Mouse (Mus musculus) skeletal muscle tissue, postnatal 0 days (tissue): ENCODE results near the gene Krtap13. TPM values are rescaled to one million over a fixed set of nuclear protein-coding genes. Genes with fewer than 3 reads are reported as not detected.

Experiments
- polyA plus RNA-seq: library from polyadenylated mRNA; unstranded; fragments of >200 nt; fragmentation: Nextera tagmentation; extraction: Ambion mirVana; gene quantifications from 2 replicates; pipeline ENCODE4 v1.2.1, GENCODE M21; 2015

The Krtap13 gene
- not detected in 2 replicates for polyA plus RNA-seq

GRCm38 (mm10) chr16:88751535-88751934 is at the start of gene Krtap13:
Krtap13 (minus strand) TSS chr16:88751635.

GRCm38 (mm10) chr16:88777596-88777995 is 26.2 kb upstream of the Krtap13 start, which contains the start of gene Gm5965:
Gm5965 (plus strand) TSS chr16:88777896.

GRCm38 (mm10) chr16:88774106-88774505 is 22.7 kb upstream of the Krtap13 start, which contains the start of gene 2310057N15Rik:
2310057N15Rik (minus strand) TSS chr16:88774206.

GRCm38 (mm10) chr16:88758547-88758946 is 7.1 kb upstream of the Krtap13 start, which contains the start of gene 2310034C09Rik:
2310034C09Rik (plus strand) TSS chr16:88758847.

GRCm38 (mm10) chr16:88728812-88729275 is 22.6 kb downstream of the Krtap13 start, which contains the start of gene Krtap13-1:
Krtap13-1 (plus strand) TSS chr16:88728862.

GRCm38 (mm10) chr16:88707496-88708012 is 43.9 kb downstream of the Krtap13 start, which contains the start of gene 2310061N02Rik:
2310061N02Rik (minus strand) TSS chr16:88707962.

Other genes starting within 250 kb of the Krtap13 start
- not detected in 2 replicates for gene Cldn17, start 244.7 kb downstream of the Krtap13 start, polyA plus RNA-seq
- gene Cldn8, start 188.5 kb downstream of the Krtap13 start, polyA plus RNA-seq = 0.05 TPM in 1 of 2 replicates, not detected in the other
- not detected in 2 replicates for gene Krtap24-1, start 139.4 kb downstream of the Krtap13 start, polyA plus RNA-seq
- gene 2310079G19Rik, start 124.0 kb downstream of the Krtap13 start, polyA plus RNA-seq = 0.19 TPM in 1 of 2 replicates, not detected in the other
- not detected in 2 replicates for gene Krtap26-1, start 103.8 kb downstream of the Krtap13 start, polyA plus RNA-seq
- not detected in 2 replicates for gene Krtap27-1, start 80.0 kb downstream of the Krtap13 start, polyA plus RNA-seq
- gene 2310061N02Rik, start 43.7 kb downstream of the Krtap13 start, polyA plus RNA-seq = not detected in 2 replicates
- gene Krtap13-1, start 22.8 kb downstream of the Krtap13 start, polyA plus RNA-seq = not detected in 2 replicates
- gene 2310034C09Rik, start 7.2 kb upstream of the Krtap13 start, polyA plus RNA-seq = not detected in 2 replicates
- gene 2310057N15Rik, start 22.6 kb upstream of the Krtap13 start, polyA plus RNA-seq = not detected in 2 replicates
- not detected in 2 replicates for gene Gm5965, start 26.3 kb upstream of the Krtap13 start, polyA plus RNA-seq
- gene Gm20741, start 60.6 kb upstream of the Krtap13 start, polyA plus RNA-seq = not detected in 2 replicates
- not detected in 2 replicates for gene Krtap15, start 68.6 kb upstream of the Krtap13 start, polyA plus RNA-seq
- not detected in 2 replicates for gene Krtap14, start 74.5 kb upstream of the Krtap13 start, polyA plus RNA-seq
- not detected in 2 replicates for gene Krtap19-1, start 117.8 kb upstream of the Krtap13 start, polyA plus RNA-seq
- gene Krtap19-2, start 122.6 kb upstream of the Krtap13 start, polyA plus RNA-seq = not detected in 2 replicates
- not detected in 2 replicates for gene Krtap19-3, start 126.4 kb upstream of the Krtap13 start, polyA plus RNA-seq
- not detected in 2 replicates for gene Krtap19-4, start 133.5 kb upstream of the Krtap13 start, polyA plus RNA-seq
- not detected in 2 replicates for gene Krtap19-5, start 144.8 kb upstream of the Krtap13 start, polyA plus RNA-seq
- not detected in 2 replicates for gene Krtap19-9b, start 180.6 kb upstream of the Krtap13 start, polyA plus RNA-seq
- gene Krtap16-3, start 211.2 kb upstream of the Krtap13 start, polyA plus RNA-seq = not detected in 2 replicates